Mouse (Mus musculus): Measurements from ENCODE around the gene Abca7.

The Abca7 gene

GRCm38 (mm10) chr10:80016511-80016910, 20.2 kb downstream of the Abca7 start, which contains the start of gene Arhgap45:
Arhgap45 (plus strand) TSS chr10:80016653.
- in situ Hi-C loops (cut with MboI; ENCODE audit: unreplicated experiment in 2 of 2): no loop called here

- in situ Hi-C loops (cut with MboI; ENCODE audit: unreplicated experiment in 2 of 2): no loop called here
These were observed 20.6 kb downstream of the Abca7 start for GRCm38 (mm10) chr10:80016931-80017330.

DNA sequence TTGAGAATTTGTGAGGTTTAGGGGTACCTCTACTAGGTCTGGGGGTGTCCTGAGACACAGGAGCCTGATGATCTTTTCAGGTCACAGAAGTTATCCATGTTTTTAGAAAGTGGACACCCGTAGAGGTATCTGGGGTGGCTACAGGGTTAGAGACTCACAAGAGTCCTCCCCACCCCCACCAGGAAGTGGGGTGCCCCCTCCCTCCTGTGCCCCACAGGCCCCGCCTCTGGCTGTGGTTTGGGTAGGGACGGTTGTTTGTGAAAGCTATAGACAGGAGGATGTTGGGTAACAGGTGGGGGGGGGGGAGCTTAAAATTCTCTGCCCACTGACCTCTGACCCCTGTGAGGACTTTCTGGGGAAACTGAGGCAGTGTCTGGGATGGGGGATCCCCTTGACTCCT, 21.1 kb downstream of the Abca7 start:
- in situ Hi-C loops (cut with MboI; ENCODE audit: unreplicated experiment in 2 of 2): no loop called here

- in situ Hi-C loops (cut with MboI; ENCODE audit: unreplicated experiment in 2 of 2): no loop called here
These were observed 21.5 kb downstream of the Abca7 start for GRCm38 (mm10) chr10:80017771-80018170.

GRCm38 (mm10) chr10:80018739-80019297, 22.5 kb downstream of the Abca7 start:
- in situ Hi-C loops (cut with MboI; ENCODE audit: unreplicated experiment in 2 of 2): no loop called here

DNA sequence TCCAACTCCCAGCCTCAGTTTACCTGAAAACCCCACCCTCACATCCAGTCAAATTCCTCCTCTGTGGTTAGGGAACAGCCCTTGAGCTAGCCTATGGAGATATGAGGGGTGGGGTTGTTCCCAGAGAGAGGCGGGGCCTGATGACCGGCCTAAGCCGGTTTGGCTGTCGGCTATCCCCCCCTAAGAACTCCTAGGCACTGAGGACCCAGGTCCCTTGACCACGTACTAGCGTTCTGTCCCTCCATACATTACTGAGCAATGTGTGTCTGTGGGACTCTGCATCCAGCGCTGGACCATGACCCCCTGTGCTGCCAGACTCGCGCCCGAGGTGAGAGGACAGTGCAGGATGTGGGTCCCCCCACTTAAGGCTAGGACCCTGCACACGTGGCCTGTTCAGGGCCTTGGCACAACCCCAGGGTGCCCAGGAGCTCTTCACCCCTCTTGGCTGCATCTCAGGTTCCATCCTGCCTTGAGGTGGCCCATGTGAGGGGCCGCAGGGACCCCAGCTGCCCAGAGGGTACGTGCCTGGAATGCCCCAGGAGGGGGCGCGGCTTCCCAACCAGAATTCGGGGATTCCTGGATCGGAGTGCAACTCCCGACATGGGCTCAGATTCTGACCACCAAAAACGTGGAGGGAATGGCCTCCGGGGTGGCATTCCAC, 23.3 kb downstream of the Abca7 start:
- in situ Hi-C loops (cut with MboI; ENCODE audit: unreplicated experiment in 2 of 2): no loop called here

DNA sequence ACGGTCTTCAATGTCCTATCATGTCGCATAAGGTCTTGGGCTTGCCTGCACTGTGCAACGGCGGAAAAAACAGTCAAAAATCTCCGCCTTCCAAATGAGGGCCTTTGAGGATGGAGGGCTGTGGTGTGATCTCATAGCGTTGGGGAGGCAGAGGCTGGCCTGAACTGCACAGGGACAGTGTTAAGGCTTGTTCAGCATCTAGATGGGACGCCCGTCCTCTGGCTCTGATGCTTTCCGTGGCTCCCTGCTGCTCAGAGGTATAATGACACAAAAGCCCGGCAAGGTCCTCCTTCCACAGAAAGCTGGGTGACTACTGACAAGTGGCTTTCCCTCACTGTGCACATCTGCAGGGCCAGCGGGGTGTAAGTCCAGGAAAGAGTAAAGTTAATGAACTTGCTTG, 23.9 kb downstream of the Abca7 start:
- in situ Hi-C loops (cut with MboI; ENCODE audit: unreplicated experiment in 2 of 2): no loop called here

DNA sequence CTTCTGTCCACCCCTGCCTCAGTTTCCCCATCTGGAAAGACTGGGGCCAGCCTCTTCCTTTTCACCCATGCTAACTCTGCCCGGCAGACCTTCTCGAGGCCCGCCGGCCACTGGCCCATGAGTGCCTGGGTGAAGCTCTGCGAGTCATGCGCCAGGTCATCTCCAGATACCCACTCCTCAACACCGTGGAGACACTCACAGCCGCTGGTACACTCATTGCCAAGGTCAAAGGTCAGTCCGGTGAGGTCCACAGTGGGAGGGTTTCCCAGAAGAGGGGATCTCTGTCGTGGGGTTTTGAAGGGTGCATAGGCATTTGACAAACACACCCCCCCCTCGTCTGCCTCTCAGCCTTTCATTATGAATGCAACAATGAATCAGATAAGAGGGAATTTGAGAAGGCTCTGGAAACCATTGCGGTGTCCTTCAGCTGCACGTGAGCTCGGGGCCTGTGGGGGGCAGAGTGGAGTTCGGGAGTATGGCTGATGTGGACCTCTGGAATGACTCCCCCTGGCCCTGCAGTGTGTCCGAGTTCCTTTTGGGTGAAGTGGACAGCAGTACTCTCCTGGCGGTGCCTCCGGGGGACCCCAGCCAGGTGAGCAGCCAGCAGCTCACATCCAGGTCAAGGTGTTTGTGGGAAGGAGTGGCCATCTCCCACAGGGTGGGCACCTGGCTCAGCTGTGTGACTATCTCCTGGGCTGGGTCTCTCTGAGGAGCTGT, 24.5 kb downstream of the Abca7 start:
- in situ Hi-C loops (cut with MboI; ENCODE audit: unreplicated experiment in 2 of 2): no loop called here

GRCm38 (mm10) chr10:80021320-80021641, 25.0 kb downstream of the Abca7 start:
- in situ Hi-C loops (cut with MboI; ENCODE audit: unreplicated experiment in 2 of 2): no loop called here

DNA sequence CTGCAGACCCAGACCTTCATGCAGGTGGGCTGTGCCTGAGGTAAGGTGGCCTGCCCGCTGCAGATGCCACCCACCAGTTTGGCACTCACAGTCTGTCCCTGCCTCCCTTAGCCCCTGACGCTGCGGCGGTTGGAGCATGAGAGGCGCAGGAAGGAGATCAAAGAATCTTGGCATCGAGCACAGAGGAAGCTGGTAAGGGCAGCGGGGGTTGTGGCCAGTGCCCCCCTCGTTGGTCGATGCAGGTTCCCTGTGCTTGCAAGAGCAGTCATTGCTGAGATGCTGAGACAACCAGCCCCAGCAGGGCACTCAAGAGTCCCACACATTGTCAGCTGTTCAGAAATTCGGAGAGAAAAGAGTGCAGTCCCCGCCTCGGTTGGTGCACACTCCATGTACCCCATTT, 25.9 kb downstream of the Abca7 start:
- in situ Hi-C loops (cut with MboI; ENCODE audit: unreplicated experiment in 2 of 2): no loop called here

DNA sequence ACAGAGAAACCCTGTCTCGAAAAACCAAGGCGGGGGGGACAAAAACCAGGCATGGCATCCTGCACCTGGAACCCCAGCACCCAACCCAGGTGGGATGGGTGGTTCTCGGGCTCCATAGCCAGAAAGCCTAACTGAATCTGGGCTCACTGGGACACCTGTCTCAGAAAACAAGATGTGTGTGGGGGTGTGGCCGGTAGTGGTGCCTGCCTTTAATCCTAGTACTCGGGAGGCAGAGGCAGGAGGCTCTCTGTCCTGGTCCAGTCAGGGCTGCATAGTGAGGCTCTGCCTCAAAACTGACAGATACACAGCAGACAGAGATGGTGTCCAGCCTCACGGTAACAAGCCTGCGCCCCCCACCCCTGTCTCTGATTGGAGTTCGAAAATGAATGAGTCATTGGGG, 26.5 kb downstream of the Abca7 start:
- in situ Hi-C loops (cut with MboI; ENCODE audit: unreplicated experiment in 2 of 2): no loop called here

GRCm38 (mm10) chr10:80023758-80024157, 27.5 kb downstream of the Abca7 start:
- in situ Hi-C loops (cut with MboI; ENCODE audit: unreplicated experiment in 2 of 2): no loop called here

GRCm38 (mm10) chr10:80024229-80025043, 28.1 kb downstream of the Abca7 start:
- in situ Hi-C loops (cut with MboI; ENCODE audit: unreplicated experiment in 2 of 2): no loop called here

- in situ Hi-C loops (cut with MboI; ENCODE audit: unreplicated experiment in 2 of 2): no loop called here
These were observed 28.7 kb downstream of the Abca7 start for GRCm38 (mm10) chr10:80025044-80025347.

GRCm38 (mm10) chr10:80025463-80025862, 29.2 kb downstream of the Abca7 start:
- in situ Hi-C loops (cut with MboI; ENCODE audit: unreplicated experiment in 2 of 2): no loop called here

- in situ Hi-C loops (cut with MboI; ENCODE audit: unreplicated experiment in 2 of 2): no loop called here
These were observed 29.6 kb downstream of the Abca7 start for GRCm38 (mm10) chr10:80025889-80026288.

DNA sequence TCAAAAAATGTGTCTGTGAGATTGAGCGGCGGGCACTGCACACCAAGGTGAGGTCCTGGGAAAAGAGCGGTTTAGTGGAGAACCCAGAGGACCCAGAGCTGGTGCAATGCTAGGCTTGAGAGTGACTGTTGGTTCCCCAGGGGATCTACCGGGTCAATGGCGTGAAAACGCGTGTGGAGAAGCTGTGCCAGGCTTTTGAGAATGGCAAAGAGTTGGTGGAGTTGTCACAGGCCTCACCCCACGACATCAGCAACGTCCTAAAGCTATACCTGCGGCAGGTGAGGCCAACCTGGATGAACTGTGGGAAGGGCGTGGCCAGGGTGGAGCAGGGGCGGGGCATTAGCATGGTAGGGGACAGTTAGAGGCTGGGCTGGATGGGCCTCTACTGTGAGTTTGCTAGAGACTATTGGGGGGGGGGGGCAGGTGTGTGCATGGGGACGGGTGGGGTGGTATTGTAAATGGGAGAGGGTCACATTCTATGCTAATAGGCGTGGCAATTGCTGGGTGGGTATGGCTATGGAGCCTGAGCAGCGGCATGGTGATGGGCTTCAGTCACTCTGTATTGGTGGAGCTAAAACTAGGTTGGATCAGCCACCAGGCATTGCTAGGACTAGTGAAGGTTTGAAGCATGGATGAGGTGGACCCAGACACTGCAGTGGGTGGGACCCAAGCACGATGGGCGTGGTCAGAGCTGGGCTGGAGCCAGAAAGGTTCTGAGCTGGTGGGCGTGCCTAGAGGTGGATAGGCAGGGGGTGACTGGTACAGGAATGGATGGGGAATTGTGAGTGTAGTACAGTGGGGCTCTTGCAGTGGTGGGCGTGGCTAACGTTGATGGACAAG, 31.6 kb downstream of the Abca7 start:
- in situ Hi-C loops (cut with MboI; ENCODE audit: unreplicated experiment in 2 of 2): no loop called here

DNA sequence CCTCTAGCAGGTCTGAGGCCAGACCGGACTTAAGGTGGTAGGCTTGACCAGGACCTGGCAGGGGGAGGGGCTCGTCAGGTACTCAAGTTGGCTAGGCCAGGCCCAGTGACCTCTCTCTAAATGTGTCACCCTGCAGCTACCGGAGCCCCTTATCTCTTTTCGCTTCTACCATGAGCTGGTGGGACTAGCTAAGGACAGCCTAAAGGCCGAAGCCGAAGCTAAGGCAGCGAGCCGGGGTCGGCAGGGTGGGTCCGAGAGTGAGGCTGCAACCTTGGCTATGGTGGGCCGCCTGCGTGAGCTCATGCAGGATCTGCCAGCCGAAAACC, 32.2 kb downstream of the Abca7 start:
- in situ Hi-C loops (cut with MboI; ENCODE audit: unreplicated experiment in 2 of 2): no loop called here

DNA sequence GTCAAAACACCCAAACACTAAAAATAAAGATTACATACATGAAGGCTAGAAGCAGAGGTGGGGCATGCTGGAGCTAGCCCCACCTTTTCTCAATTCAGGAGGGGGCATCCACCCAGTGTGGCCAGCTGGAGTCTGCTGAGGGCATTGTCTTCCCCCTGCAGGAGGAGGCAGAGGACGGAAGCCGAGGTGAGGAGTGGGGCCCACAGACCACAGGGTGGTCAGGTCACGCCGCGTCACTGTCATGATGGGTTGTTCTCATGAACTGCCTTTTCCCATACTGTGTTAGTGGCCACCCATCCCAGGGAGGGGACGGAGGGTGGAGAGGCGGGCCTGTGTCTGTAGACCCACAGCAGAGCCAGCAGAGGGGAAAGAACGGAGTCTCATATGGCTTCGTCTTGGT, 33.9 kb downstream of the Abca7 start:
- in situ Hi-C loops (cut with MboI; ENCODE audit: unreplicated experiment in 2 of 2): loop anchor here (5.0 kb wide), 1 partner anchor 43 kb away; the partner anchor contains the start of gene Cnn2 (in 2 of the 2)

- in situ Hi-C loops (cut with MboI; ENCODE audit: unreplicated experiment in 2 of 2): loop anchor here (5.0 kb wide), 1 partner anchor 43 kb away; the partner anchor contains the start of gene Cnn2 (in 2 of the 2)
These were observed 34.4 kb downstream of the Abca7 start for GRCm38 (mm10) chr10:80030736-80031135.

All from v-Abl transformed pro-B cells (cell line).